Mouse (Mus musculus) megakaryocyte progenitor cell, adult 5-6 weeks (primary cell): ENCODE data around the gene Fcrla. TPM values are rescaled to one million over a fixed set of nuclear protein-coding genes. Genes with fewer than 3 reads are reported as not detected.

Source experiments
- ATAC-seq: replicated peaks from 2 replicates; pipeline ENCODE4 v1.8.0; 2016; ENCODE audit warnings: mild to moderate bottlenecking, moderate TSS enrichment, inconsistent platforms; ENCODE audit not compliant: poor library complexity
- total RNA-seq, 2 experiments: library from RNA; stranded (forward) in 1 of 2; stranded (reverse) in 1 of 2; fragments of 157-497, 149-512 nt in 1 of 2; fragments of 200-1000 nt in 1 of 2; gene quantifications; 2 replicates each; pipeline versions ENCODE4 v1.2.3 to v1.2.4; 2015 to 2017

Fcrla gene
- total RNA-seq, 2 experiments from 2014 or later, result not detected

DNA sequence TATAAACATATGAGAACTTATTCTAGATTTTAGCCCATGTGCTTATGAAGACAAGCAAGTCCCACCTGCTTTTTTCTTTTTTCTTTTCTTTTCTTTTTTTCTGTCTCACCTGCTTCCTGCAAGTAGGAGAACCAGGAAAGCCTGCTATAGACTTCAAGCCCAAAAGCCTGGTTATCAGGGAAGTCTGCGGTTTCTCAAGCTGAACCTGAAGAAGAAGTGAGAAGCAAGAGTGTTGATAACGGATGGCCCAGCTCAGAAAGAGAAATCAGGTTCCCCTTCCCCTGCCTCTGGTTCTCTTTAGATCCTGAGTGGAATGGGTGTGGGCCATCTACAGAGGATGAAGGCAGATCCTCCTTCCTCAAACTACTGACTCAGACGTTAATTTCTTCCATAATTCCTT is 4.7 kb upstream of the Fcrla start:
- no peak for ATAC-seq

DNA sequence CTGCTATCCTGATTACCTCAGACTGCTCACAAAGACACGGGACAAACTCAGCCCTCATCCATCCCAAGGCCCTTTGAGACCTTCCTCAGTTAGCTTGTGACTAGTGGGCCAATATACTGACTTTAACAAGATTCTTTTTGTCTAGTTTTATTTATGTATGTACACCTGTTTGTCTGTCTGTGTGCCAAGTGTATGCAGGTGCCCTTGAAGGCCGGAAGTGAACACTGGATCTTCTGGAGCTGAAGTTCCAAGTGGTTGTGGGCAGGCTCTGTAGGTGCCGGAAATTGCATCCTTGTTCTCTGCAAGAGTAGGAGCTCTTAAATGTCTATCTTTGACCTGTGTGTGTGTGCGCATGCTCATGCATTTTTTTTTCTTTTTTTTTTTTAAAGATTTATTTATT is 1.9 kb upstream of the Fcrla start:
- ATAC-seq, result no peak

DNA sequence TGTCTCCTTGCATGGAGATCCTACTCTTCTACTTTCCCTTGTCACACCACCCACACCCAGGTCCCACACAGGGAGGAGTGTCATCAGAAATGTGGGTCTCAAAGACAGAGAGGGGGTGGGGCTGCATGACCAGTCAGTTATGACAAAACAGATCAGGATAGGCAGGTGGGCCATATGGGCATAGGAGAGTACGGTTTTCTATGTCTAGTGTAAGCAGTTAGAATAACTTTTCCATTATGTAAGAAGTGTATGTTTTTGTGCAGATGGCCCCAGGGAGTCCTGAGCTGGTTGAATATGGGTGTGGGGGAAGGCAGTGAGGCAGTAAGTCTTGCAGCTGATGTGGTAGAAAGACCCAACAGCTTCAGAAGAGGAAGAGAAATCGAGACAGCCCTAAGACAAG is 1.1 kb upstream of the Fcrla start:
- no peak for ATAC-seq

DNA sequence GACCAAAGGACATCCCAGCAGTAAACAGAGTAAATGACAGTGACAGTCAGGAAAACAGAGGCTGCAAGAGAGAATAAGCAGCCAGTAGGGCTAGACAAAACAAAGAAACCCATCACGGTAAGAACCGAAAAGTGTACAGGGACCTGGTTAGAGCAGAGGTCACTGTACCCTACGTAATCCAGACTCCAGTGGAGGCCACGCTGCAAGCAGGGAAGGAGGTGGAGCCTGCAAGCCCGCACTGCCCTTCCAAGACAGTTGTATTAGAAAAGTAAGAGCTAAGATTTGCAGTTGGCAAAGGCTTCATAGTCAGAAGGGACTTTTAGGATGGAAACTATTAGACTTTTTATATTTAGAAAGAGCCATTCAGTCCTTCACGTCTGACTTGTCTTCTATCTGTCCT is 442 bp downstream of the Fcrla start:
- ATAC-seq, result no peak

DNA sequence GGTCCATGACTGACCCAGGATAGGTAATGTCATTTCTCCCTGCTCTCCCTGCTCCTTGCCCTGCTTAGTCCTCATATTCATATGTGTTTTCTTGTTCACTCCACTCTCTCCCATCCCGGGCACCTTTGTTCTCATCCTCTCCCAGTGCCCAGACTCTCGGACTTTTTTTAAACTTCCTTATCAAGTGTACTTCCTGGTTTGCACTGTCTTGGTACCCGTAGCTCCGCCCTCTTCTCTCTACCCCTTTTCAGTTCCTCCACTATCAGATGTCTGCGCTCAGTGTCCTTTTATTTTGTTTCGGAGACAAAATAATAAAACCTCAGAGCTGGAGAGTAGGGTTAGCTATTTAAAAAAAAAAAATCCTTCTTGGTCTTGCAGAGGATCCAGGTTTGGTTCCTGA is 2.9 kb downstream of the Fcrla start:
- peak; percentile 97 for ATAC-seq

DNA sequence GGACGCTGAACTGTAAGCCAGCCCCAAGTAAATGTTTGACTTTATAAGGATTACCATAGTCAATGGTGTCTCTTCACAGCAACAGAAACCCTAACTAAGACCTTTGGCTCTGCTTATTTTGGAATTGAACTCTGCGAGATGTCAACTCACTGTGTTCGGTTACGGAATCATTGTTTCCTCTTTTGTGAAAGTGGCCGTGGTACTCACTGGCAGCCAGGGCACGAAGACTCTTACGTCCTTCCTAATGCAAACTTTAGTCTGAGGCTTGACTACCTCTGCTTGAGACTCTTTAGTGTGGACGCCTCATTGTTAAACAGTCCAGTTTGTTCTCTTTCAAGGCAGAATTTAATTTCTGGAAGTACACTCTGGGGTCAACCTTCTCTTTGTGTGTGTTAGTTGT is 8.1 kb downstream of the Fcrla start:
- 0 out of 2 replicates have a peak, but pooled peaks have one; percentile 26 for ATAC-seq

DNA sequence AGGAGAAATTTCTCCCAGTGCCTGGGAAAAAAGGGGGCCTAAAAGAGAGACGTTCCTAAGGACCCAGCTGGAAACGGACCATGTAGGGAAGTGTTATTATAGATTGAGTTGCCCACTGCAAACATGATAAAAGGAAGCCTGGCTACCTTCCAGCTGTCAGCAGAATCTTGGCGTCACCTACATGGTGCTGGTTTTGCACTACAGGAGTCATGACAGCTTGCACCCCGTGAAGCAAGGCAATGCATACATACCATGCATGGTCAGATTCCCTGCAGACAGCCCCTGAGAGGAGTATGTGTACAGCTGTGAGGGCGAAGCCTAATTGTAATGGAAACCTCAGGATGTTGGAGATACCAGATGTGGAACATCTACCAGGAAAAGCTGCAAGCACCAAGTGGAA is 11.7 kb downstream of the Fcrla start:
- no peak for ATAC-seq

DNA sequence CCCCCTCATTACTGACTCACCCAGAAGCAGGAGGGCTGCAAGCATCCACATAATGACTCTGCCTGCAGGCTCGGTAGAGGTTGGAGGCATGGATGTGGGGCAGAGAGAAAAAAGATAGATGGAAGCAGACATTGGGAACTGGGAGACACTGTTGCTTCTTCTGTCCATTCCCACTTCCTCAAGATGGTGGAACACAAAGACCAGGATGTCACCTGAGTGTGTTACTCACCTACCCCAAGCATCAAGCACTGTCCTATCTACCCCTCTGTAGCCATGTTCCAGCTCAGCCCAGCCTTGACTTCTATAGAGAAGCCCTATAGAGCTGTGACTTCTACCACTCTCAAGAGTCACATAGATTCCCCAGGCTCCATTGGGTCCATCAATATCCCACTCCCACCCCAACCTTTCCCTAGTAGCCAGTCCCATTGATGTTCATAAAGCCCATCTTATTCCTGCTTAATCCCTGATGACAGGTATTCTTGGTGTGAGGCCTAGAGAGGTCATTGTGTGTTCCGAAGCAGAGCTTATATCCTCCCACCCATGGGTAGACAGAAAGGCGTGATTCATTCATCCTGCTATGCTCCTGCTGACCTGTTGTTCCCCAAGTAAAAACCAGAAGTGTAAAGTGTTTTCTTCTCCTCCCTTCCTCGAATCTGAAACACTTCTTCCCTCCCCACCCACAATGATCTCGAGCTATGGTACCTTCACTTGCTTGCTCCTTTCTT is 14.3 kb downstream of the Fcrla start, which contains the start of gene Fcrlb:
Gene Fcrlb, minus strand, starts transcription at position 51 of the 725 bp plus-strand sequence.
- ATAC-seq, result no peak

DNA sequence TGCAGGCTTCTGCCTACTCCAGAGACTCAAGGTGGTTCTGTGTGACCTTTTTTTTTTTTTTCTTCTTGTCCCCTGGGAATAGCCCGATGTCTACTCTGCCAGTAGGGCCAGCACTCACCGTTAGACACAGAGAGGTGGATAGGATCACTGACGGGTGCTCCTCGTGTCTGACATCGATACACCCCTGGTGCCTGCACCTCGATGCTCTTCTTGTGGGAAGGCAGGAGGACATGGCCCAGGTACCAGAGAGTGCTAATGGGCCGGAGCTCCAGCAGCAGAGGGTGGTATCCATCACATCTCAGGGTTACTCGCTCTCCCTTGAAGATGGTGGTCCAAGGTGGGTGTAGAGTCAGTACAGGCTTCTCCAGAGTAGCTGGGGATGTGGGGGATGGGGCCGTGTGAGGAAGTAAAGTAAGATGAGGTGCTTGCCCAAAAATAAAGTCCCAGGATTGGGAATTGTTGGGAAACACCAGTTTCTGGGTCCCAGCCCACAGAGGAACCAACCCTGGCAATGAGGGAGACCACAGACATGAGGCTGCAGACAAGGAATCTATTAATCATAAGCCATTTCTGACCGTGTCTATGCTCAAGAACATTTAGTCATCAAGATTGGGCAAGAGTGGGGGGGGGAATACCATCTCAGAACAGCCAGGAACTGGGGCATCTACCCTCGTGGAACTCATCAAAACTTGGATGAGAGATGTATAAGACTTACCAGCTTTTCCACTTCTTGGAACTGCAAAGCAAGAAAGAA is 15.3 kb downstream of the Fcrla start:
- peak; percentile 50 for ATAC-seq

DNA sequence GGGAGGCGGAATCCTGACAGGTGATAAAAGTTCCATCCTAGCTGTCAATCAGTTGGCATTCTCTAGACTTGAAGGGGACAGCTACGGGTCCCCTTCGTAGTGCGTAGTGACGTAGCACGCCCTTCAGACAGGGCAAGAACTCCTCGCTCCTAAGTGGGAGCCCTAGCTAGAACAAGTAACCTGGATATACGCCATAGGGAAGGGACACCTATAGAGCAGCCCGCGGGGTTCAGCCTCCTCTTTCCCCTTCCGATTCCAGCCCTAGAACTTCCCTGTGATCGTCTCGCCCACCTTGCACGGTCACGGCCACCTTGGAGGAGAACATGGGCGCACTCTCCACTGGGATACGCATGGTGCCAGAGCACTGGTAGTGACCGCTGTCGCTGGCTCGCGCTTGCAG is 19.0 kb downstream of the Fcrla start:
- peak; percentile 20; the same call in 1 of the 2 replicates for ATAC-seq

DNA sequence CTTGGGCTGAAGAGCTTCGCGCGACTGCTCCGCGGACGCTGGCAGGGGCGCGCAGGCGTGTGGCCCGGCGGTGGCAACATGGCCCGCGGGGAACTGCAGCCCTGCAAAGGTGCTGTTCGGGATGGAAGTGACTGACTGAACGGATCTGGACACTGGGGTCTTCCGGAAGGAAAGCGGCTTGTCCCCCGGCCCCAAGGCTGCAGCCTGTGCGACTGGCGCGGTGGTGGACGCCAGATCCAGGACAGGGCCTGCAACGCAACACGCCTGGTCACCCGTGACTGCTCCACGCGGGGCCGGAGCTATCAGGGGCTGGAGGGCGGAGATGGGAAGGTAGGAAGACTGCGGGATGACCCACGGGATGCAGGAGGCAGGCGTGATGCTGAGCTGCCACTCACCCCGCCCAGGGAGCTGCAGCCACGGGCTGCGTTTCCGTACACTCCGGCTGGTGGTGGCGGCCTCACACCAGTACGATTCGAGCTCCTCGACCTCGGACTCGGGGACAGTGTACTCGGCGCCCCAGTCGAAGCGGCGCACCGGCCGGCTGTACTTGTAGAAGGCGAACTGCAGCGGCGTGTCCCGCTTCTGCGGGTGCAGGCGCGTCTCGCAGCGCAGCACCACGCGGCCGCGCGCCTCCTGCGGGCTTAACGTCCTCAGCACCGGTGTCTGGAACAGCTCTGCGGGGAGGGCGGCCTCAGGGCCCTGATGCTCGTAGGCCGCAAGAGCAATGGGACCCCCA is 19.8 kb downstream of the Fcrla start:
- ATAC-seq, result peak; percentile 68

DNA sequence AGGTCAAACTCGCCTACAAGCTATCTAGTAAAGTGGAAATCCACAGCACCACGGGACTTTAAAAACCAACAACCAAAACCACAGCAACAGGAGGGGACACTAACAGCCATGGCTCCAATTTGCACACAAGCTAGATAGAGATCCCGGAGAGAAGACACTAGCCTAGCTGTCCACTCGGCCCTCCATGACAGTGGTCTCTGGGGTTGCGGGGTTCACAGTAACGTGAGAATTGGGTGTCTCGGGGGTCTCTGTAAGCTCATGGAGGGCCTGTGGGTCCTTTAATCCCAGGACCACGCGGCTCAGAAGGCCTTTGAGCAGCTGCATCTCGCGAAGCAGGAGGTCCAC is 20.3 kb downstream of the Fcrla start:
- no peak for ATAC-seq

DNA sequence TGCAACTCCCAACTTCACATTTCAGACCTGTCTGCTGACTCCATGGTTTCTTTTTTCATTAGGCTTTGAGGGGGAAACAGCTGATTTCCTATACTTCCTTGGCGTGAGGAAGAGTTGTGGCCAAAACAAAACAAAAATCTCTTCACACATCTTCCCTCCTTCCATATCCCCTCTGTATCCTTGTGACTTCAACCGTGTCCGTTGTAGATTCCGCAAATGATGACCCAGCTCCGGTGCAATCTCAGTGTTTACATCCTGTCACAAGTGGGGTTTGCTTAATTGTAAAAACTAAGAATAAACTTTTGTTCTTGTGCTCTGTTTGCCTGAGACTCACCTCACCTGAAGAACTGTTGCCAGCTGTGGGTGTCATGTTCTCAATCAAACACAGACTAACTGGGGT is 23.9 kb downstream of the Fcrla start:
- ATAC-seq, result no peak

DNA sequence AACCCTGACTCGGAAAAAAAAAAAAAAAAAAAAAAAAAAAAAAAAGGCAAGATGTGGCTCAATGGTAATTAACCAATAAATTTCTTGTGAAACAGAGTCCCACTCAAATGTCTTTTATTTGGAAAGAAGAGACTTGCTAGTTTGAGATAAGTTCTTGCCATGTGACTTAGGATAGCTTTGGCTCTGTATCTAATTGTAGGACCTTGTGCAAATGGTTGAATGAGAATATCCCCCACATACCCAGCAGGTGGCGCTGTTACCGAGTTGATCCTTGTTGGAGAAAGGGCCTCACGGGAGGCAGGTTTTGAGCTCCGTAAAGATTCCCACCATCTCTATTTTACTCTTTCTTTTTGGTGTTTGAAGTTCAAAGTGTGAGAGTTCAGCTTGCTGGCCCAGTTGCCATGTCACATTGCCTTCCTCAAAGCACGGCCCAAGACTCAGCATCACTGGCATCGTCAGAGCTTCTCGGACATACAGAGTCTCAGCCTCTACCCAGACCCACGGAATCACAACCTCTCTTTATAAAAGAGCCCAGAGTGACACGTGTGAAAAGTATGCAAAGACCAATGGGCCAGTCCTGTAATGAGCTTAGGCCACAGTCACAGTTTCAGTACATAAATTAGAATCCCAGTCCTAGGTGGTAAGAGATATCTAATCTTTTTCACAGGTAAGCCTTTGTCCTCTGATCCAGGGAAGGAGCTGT is 25.7 kb downstream of the Fcrla start:
- ATAC-seq, result peak; percentile 92

DNA sequence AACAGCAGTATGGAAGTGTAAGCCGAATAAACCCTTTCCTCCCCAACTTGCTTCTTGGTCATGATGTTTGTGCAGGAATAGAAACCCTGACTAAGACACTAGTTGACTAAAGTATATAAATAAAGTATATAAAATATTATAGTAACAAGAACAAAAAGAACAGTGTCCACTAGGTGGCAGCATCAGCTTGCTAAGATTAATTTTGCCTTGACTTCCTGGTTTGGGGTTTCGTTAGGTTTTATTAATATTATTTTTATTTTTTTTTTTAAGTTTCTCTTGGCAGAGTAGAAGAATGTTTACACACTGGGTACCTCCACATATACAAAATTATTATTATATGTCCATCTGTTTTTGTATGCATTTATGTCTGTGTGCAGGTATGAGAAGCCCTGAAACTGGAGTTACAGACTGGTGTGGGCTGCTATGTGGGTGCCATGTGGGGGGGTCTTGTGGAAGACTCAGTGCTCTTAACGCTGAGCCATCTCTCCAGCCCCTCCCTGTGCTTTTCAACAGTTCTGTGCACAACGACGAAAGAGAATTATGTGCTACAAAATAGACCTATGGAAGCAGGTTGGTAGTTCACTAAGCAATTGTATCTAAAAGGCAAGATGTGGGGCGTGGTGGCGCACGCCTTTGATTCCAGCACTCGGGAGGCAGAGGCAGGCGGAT is 26.4 kb downstream of the Fcrla start:
- peak; percentile 57 for ATAC-seq

DNA sequence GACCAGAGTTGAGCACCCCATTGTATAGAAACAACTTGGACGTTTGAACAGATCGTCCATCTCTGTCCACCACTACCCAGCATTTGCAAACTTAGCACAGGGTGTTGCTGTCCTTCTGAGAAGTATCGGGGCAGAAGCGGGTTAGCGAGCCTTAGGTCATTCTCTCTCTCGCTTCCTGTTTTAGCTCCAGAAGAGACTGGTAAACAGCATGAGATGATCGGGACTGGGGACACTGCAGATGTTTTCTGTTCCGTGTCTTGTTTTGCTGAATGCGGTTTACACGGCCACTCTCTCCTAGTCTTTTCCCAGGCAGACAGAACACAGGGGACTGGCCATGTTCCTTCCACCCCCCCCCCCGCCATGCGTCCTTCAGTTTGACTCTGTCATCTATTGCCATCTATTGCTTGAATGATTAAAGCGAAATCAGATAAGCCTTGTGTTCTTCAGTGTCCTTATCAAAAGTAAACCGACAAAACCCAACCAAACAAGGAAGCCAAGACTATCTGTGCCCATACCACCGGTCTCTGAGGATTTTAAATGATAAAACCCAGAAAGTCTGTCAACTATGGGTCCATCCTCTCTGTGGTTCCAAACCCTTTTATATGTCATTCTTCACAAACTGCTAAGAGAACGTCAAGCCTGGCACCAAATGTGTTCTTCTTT is 28.8 kb downstream of the Fcrla start:
- ATAC-seq, result no peak; the same call in 1 of the 2 replicates

DNA sequence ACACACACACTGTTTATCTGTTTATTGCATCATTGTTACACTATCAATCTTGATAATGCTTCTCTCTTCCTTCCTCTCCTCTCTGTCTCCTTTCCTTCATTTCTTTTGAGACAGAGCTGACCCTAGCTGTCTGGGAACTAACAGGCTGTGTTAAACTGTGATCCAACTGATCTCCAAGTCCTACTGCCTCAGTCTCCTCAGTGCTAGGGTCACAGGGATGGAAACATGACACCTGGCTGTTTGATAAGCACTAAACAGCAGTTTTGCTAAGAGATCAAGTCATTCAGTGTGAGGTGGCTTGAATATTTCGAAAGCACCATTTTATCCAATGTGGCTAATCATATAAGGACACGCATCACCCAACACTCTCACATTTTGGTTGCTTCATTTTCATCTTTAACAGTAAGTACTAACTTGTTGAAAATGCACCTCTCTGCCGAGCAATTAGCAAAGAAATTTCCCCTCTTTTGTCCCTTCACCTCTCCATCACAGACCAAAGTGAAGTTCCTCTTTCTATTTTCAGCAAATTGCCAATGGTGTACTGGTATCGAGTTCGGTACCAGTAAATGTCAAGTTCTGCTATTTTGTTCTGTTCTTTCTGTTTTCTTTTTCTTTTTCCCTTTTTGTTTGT is 30.6 kb downstream of the Fcrla start:
- ATAC-seq, result no peak

DNA sequence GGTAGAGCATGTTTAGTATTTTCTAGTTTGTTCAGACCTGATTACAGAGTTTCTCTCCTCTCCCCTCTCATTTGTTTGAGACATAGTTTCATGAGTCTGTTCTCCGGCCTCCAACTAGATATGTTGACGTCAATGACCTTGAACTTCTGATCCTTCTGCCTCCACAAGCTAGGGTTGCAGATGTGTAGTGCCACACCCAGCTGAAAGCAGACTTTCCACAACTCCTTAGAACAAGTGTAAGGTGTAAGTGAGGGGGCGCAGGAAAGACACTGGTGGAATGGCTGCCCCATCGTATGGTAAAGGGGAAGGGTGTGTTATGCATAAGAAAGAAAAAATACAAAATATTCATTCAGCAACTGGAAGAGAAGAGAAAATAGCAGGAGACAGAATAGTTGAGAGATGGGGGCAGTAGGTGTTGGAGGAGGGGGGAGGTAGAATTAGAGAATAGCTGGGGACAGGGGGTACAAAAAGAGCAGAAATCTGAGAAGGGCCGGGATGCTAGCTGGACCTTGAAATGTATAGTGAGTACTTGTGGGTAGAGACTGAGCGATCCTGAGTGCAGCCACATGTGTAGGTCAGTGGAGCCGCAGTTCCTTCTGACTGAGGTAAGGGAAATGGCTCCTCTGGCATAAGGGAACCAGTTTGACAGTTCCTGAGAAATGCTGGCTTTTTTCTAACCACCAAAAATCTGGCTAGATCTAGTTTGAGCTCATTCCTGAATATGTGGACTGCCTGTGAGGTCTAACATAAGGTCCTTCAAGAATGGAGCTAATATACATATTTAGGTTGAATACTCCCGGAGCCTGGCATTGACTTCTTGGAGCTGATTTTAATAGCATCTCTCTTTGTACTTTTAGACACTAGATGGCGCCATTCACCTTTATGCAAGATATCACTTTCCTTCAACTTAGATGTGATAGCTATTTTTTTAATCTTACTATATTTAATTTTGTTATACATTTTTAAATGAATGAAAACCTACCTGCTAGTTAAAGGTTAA is 32.5 kb downstream of the Fcrla start:
- ATAC-seq, result peak; percentile 80
